Mouse (Mus musculus) CH12.LX (cell line): ENCODE results near the gene Gm49354. TPM values are rescaled to one million over a fixed set of nuclear protein-coding genes. Genes with fewer than 3 reads are reported as not detected.
"Not testable (repeated sequence)": the region's sequence is repeated elsewhere in the genome, so short reads cannot be mapped to it uniquely, and the experiment has no call there.

Experiments used
- DNase-seq: peaks from one replicate; pipeline ENCODE4 v3.0.0-alpha.2; 2013; ENCODE audit errors: extremely low read depth
- H3K27ac ChIP-seq: 2 replicates; pipeline ENCODE4 v1.5.1; 2012; ENCODE audit warnings: low read depth, mild to moderate bottlenecking, control low read depth, moderate library complexity; ENCODE audit not compliant: insufficient read depth
- H3K27me3 ChIP-seq: replicated peaks from 2 replicates; pipeline ENCODE3; 2012; ENCODE audit warnings: inconsistent platforms
- H3K36me3 ChIP-seq, 2 experiments: replicated peaks in 1 of 2; 2 replicates each; pipeline versions ENCODE3 to v1.6.1; 2012; ENCODE audit warnings: inconsistent platforms in 1 of 2, low read length in 1 of 2, mild to moderate bottlenecking in 1 of 2, mixed read lengths in 1 of 2, moderate library complexity in 1 of 2; ENCODE audit not compliant: control insufficient read depth in 1 of 2, insufficient read depth in 1 of 2
- H3K4me1 ChIP-seq, 2 experiments: 2 replicates each; pipeline ENCODE4 v1.6.1; 2012; ENCODE audit warnings: inconsistent platforms in 1 of 2, moderate library complexity in 1 of 2; ENCODE audit not compliant: insufficient read depth in 2 of 2, control insufficient read depth in 1 of 2
- H3K4me2 ChIP-seq: 2 replicates; pipeline ENCODE4 v1.6.1; 2012; ENCODE audit warnings: low read depth, mild to moderate bottlenecking, control low read depth; ENCODE audit not compliant: poor library complexity, insufficient read depth, severe bottlenecking
- H3K4me3 ChIP-seq, 3 experiments: fragments of 150-350 bp in 1 of 3; sonication (generic) in 1 of 3; replicated peaks in 1 of 3; 2 replicates each; pipeline versions ENCODE3 to v1.5.1; 2011 to 2012; ENCODE audit warnings: low read depth in 2 of 3, low read length in 2 of 3, mild to moderate bottlenecking in 2 of 3, moderate library complexity in 2 of 3, control low read depth in 1 of 3, improper control_type of control experiment in 1 of 3, inconsistent platforms in 1 of 3, mixed read lengths in 1 of 3; ENCODE audit not compliant: poor library complexity in 1 of 3
- H3K79me2 ChIP-seq: replicated peaks from 2 replicates; pipeline ENCODE4 v1.6.1; 2012; ENCODE audit warnings: mild to moderate bottlenecking, moderate library complexity; ENCODE audit not compliant: control insufficient read depth, poor library complexity, insufficient read depth, severe bottlenecking; ENCODE audit errors: extremely low read depth
- H3K9ac ChIP-seq: 2 replicates; pipeline ENCODE4 v1.6.1; 2012; ENCODE audit warnings: low read depth, mild to moderate bottlenecking, control low read depth, moderate library complexity; ENCODE audit not compliant: insufficient read depth
- H3K9me3 ChIP-seq: replicated peaks from 2 replicates; pipeline ENCODE3; 2012; ENCODE audit warnings: low read length, inconsistent platforms, mixed read lengths
- CHD2 ChIP-seq: IDR thresholded peaks from 2 replicates; pipeline ENCODE4 v1.6.1; 2011; ENCODE audit warnings: low read length, improper control_type of control experiment
- ELF1 ChIP-seq: IDR thresholded peaks from 2 replicates; pipeline ENCODE4 v1.6.1; 2014; ENCODE audit warnings: low read depth, mild to moderate bottlenecking, inconsistent platforms, low read length, improper control_type of control experiment
- EP300 ChIP-seq: IDR thresholded peaks from 2 replicates; pipeline ENCODE4 v1.6.1; 2011; ENCODE audit warnings: low read length, improper control_type of control experiment
- IRF4 ChIP-seq: IDR thresholded peaks from 2 replicates; pipeline ENCODE4 v1.6.1; 2014; ENCODE audit warnings: low read depth, mild to moderate bottlenecking, inconsistent platforms, low read length, improper control_type of control experiment
- JUN ChIP-seq: IDR thresholded peaks from 2 replicates; pipeline ENCODE4 v1.6.1; 2011; ENCODE audit warnings: low read depth, mild to moderate bottlenecking, low read length, improper control_type of control experiment, moderate library complexity; ENCODE audit not compliant: insufficient read depth
- JUND ChIP-seq: conservative IDR thresholded peaks from 2 replicates; pipeline ENCODE4 v1.6.1; 2011; ENCODE audit warnings: low read depth, low read length, improper control_type of control experiment
- KAT2A ChIP-seq: IDR thresholded peaks from 2 replicates; pipeline ENCODE4 v1.6.1; 2012; ENCODE audit warnings: low read length, improper control_type of control experiment, inconsistent platforms; ENCODE audit not compliant: insufficient replicate concordance
- NELFE ChIP-seq: IDR thresholded peaks from 2 replicates; pipeline ENCODE4 v1.6.1; 2011; ENCODE audit warnings: low read depth, low read length, improper control_type of control experiment
- PAX5 ChIP-seq: IDR thresholded peaks from 2 replicates; pipeline ENCODE4 v1.6.1; 2012; ENCODE audit warnings: low read length, inconsistent platforms, mixed read lengths
- POLR2A ChIP-seq: IDR thresholded peaks from 2 replicates; pipeline ENCODE4 v1.6.1; 2011; ENCODE audit warnings: low read depth, mild to moderate bottlenecking, improper control_type of control experiment, low read length
- SIN3A ChIP-seq: IDR thresholded peaks from 2 replicates; pipeline ENCODE4 v1.6.1; 2012; ENCODE audit warnings: low read length, improper control_type of control experiment, inconsistent platforms
- SMC3 ChIP-seq: IDR thresholded peaks from 2 replicates; pipeline ENCODE4 v1.6.1; 2011; ENCODE audit warnings: low read depth, low read length, improper control_type of control experiment
- TBP ChIP-seq: conservative IDR thresholded peaks from 2 replicates; pipeline ENCODE4 v1.6.1; 2011; ENCODE audit warnings: low read depth, low read length, improper control_type of control experiment
- USF1 ChIP-seq: IDR thresholded peaks from 2 replicates; pipeline ENCODE4 v1.6.1; 2014; ENCODE audit warnings: low read depth, mild to moderate bottlenecking, inconsistent platforms, low read length, improper control_type of control experiment
- USF2 ChIP-seq: conservative IDR thresholded peaks from 2 replicates; pipeline ENCODE4 v1.6.1; 2011; ENCODE audit warnings: low read depth, low read length, improper control_type of control experiment
- ZMIZ1 ChIP-seq: IDR thresholded peaks from 2 replicates; pipeline ENCODE4 v1.6.1; 2012; ENCODE audit warnings: low read depth, mild to moderate bottlenecking, inconsistent platforms, low read length, improper control_type of control experiment
- ZNF384 ChIP-seq: IDR thresholded peaks from 2 replicates; pipeline ENCODE4 v1.6.1; 2012; ENCODE audit warnings: low read depth, low read length, improper control_type of control experiment, inconsistent platforms
- dilution Hi-C: fragments of 300-500 bp; cut with MboI; formaldehyde crosslinking; loops from 2 replicates; pipeline ENCODE4 v1.14.3; 2020; ENCODE audit warnings: low sequenced_read_pairs; ENCODE audit not compliant: extremely low pct_unique_long_range_greater_than_20kb, extremely low pct_ligation_motif_present
- in situ Hi-C: fragments of 300-500 bp; cut with MboI; formaldehyde crosslinking; loops from 3 replicates; pipeline ENCODE4 v1.14.3; 2019; ENCODE audit warnings: low sequenced_read_pairs, low pct_ligation_motif_present, low pct_unique_long_range_greater_than_20kb, mixed read lengths
- polyA plus RNA-seq: library from polyadenylated mRNA; unstranded; fragments of >175 nt; gene quantifications from 2 replicates; pipeline ENCODE4 v1.2.1, GENCODE M21; 2012; ENCODE audit warnings: low read depth; ENCODE audit not compliant: insufficient read length
- total RNA-seq, 2 experiments: library from RNA; depleted of rRNA; stranded (reverse); fragments of 300-350 nt in 1 of 2; fragments of >200 nt in 1 of 2; gene quantifications; 2 replicates each; pipeline ENCODE4 v1.2.3; 2012 to 2014

The Gm49354 gene
- total and polyA plus RNA-seq, 3 experiments, result not detected

DNA sequence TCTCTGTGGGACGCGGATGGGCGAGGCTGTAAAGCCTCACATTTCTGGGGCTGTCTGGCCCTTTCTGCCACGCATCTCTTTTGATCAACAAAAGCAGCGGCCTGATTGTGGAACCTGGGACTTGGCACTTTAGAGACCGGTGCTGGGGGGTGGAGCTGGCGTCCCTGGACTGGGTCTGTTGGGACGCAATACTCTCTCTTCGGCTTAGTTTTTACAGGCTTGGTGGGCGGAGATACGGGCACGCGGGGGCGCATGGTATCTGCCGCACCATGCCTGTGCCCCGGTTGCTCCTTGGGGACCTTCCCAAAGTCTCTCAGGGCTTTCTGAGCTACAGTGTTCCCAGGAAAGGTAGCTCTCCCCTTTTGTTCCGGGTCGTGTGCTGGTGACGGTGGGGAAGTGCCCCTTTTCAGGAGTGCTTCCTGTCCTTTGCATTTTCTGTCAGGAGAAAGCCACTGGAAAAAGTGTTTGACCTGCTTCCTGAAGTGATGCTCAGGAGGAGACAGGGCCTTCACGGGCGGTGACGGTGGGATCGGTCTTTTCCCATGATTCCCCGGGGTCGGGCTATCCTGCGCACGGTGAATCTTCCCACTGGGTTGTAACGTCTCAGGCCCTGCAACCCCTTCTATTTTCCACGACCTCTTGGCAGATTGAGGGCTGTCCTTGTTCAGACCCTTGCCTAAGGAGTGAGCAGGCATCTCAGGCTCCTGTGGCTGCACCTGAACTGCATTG lies 55.7 kb downstream of the Gm49354 start:
- in situ Hi-C loops, result loop anchor here (25.0 kb wide), 1 partner anchor 1114 kb away; the partner anchor contains the start of gene Slc28a3
- no peak for TF ChIP-seq KAT2A
- TF ChIP-seq NELFE, result no peak
- no peak for TF ChIP-seq JUND
- TF ChIP-seq POLR2A, result no peak
- TF ChIP-seq USF1, result no peak
- TF ChIP-seq SIN3A, result no peak
- no peak for TF ChIP-seq PAX5
- TF ChIP-seq ELF1, result no peak
- no peak for TF ChIP-seq JUN
- TF ChIP-seq CHD2, result no peak
- no peak overlapping the region for H3K9ac ChIP-seq
- H3K27me3 ChIP-seq, result peaks cover 3% of the 10 kb centered on the region
- no peaks in the 10 kb centered on the region for H3K36me3 ChIP-seq
- peaks cover 0 to 6% of the 10 kb centered on the region in 2 experiments; a peak in 2 of 4 replicates for H3K4me1 ChIP-seq
- H3K27ac ChIP-seq, result no peak overlapping the region
- dilution Hi-C loops, result no loop called here
- DNase-seq, result no peak
- no peaks in the 10 kb centered on the region for H3K79me2 ChIP-seq
- H3K4me2 ChIP-seq, result no peak overlapping the region
- no peak overlapping the region for H3K4me3 ChIP-seq
- no peaks in the 10 kb centered on the region for H3K9me3 ChIP-seq

DNA sequence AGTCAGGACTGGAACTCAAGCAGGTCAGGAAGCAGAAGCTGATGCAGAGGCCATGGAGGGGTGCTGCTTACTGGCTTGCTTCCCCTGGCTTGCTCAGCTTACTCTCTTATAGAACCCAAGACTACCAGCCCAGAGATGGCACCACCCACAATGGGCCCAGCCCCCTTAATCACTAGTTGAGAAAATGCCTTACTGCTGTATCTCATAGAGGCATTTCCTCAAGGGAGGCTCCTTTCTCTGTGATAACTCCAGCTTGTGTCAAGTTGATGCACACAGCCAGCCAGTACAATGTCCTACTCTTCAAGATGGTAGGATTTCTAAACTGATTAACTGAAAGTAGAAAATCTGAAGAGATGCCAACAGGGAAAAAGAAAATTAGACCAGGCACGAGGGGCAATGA lies 60.0 kb downstream of the Gm49354 start:
- H3K4me1 ChIP-seq, result peaks cover 2 to 11% of the 10 kb centered on the region in 2 experiments; a peak in 3 of 4 replicates
- H3K27ac ChIP-seq, H3K4me2 ChIP-seq, in situ Hi-C loops, H3K36me3 ChIP-seq, DNase-seq, H3K4me3 ChIP-seq, dilution Hi-C loops, H3K9me3 ChIP-seq, H3K79me2 ChIP-seq, H3K9ac ChIP-seq, H3K27me3 ChIP-seq: not testable (repeated sequence)

DNA sequence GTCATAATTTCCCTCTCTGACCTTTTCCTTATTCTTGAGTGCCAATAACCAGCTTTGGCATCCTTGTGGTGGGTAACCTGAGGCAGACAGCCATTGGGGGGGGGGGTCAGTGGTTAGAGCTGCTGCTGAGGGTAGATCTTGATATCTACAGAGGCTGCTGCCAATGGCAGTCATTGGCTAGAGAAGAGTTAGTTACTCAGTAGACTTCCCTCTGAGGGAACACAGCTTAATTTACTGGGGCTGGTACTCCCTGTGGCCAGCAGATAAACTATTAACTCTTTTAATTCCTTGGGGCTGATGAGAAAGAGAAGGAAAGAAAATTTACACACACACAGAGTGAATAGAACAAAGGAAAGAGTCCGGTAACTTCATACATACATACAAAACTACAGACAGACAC lies 62.6 kb downstream of the Gm49354 start:
- Histone ChIP-seq H3K27me3 (peaks cover 2% of the 10 kb centered on the region), H3K9me3 (no peaks in the 10 kb centered on the region), H3K4me2 (peak overlapping the region; percentile 41; the same call in 1 of the 2 replicates), H3K79me2 (no peaks in the 10 kb centered on the region), H3K4me3 (no peak overlapping the region), H3K4me1 (peaks cover 6 to 20% of the 10 kb centered on the region in 2 experiments), H3K9ac (no peak overlapping the region), H3K27ac (no peak overlapping the region), H3K36me3 (no peaks in the 10 kb centered on the region)
- TF ChIP-seq POLR2A, result no peak
- no peak for TF ChIP-seq SMC3
- no peak for TF ChIP-seq ZMIZ1
- TF ChIP-seq EP300, result no peak
- TF ChIP-seq PAX5, result no peak
- no peak for TF ChIP-seq IRF4
- TF ChIP-seq USF1, result no peak
- TF ChIP-seq ZNF384, result no peak
- TF ChIP-seq USF2, result no peak
- no peak for TF ChIP-seq TBP
- dilution Hi-C loops (no loop called here), in situ Hi-C loops (no loop called here)
- DNase-seq, result no peak
